Mouse (Mus musculus) embryonic facial prominence, embryonic 15.5 days (tissue): ENCODE results near the gene Cbfa2t3. TPM values are rescaled to one million over a fixed set of nuclear protein-coding genes. Genes with fewer than 3 reads are reported as not detected.

Experiments
- ATAC-seq: fragments of 200-750 bp; cut with Nextera tagmentation; 2 replicates; pipeline ENCODE4 v1.8.0; 2017; ENCODE audit warnings: low read depth, moderate TSS enrichment; ENCODE audit not compliant: insufficient number of reproducible peaks, low FRiP score, low TSS enrichment
- H3K27ac ChIP-seq: fragments of 300-500 bp; sonication (generic); replicated peaks from 2 replicates; pipeline ENCODE4 v1.5.1; 2015; ENCODE audit warnings: mild to moderate bottlenecking, inconsistent platforms
- H3K27me3 ChIP-seq: fragments of 300-500 bp; sonication (generic); 2 replicates; pipeline ENCODE4 v1.6.1; 2015; ENCODE audit warnings: inconsistent platforms
- H3K36me3 ChIP-seq: fragments of 300-500 bp; sonication (generic); 2 replicates; pipeline ENCODE4 v1.6.1; 2015; ENCODE audit warnings: mild to moderate bottlenecking, inconsistent platforms
- H3K4me1 ChIP-seq: fragments of 300-500 bp; sonication (generic); 2 replicates; pipeline ENCODE4 v1.6.1; 2015; ENCODE audit warnings: inconsistent platforms
- H3K4me2 ChIP-seq: fragments of 300-500 bp; sonication (generic); replicated peaks from 2 replicates; pipeline ENCODE4 v1.6.1; 2015; ENCODE audit warnings: mild to moderate bottlenecking, inconsistent platforms
- H3K4me3 ChIP-seq: fragments of 300-500 bp; sonication (generic); replicated peaks from 2 replicates; pipeline ENCODE4 v1.5.1; 2015; ENCODE audit warnings: mild to moderate bottlenecking, inconsistent platforms
- H3K9ac ChIP-seq: fragments of 300-500 bp; sonication (generic); 2 replicates; pipeline ENCODE4 v1.6.1; 2015; ENCODE audit warnings: inconsistent platforms
- H3K9me3 ChIP-seq: fragments of 300-500 bp; sonication (generic); replicated peaks from 2 replicates; pipeline ENCODE4 v1.6.1; 2016; ENCODE audit warnings: inconsistent platforms
- WGBS: fragments of 180-500 bp; shearing (Covaris S2); methylation state at CpG from one replicate; pipeline ENCODE4 v1.1.7; 2015; 5-methylcytosine and 5-hydroxymethylcytosine counted together
- polyA plus RNA-seq: library from polyadenylated mRNA; unstranded; fragments of >200 nt; fragmentation: Nextera tagmentation; extraction: Ambion mirVana; gene quantifications from 2 replicates; pipeline ENCODE4 v1.2.1, GENCODE M21; 2015

Cbfa2t3 gene
- polyA plus RNA-seq, 1 experiment from 2014 or later, result 6.4 TPM

DNA sequence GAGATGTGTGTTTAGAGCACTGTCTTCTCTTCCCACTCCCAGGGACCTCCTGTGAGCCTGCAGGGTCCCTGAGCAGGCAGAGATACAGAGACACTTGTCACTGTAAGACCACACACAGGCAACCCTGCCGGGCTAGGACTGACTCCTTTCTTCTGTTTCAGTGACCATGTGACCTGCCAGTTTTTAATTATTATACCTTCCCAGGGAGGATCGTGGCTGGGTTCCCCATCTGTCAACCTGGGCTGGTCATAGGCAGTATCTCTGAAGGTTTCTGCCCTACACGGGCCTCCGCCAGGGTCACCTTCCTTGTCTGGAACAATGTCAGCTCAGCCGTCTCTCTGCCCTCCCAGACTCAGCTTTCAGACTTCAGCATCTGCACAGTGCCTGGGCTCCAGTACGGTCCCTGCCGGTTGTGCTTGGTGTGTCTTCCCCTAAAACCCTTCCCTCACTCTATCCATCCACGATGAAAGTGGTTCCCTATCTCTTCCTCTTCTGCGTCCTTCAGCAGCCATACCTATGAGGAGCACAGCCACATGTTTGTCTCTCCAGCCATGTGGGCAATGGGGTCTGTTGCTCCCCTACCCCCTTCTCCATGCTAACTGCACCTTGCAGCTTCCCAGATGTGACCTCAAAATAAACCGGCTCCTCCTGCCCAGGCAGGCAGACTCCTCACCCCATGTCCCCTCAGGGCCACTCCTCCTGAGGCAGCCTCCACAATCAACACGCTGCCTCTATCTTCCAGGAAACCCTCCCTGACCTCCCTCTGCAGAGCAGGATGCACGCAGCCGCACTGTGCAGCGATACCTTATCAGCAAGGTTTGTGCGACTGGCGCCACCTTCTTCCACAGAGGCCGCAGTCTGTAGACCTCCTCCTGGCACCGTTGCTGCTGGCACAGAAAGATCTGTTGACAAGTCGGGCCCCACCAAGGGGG, 36.9 kb upstream of the Cbfa2t3 start:
- WGBS, result 49% methylated on average over 19 of the region's 19 CpGs

GRCm38 (mm10) chr8:122735110-122735509, 36.2 kb upstream of the Cbfa2t3 start:
- Histone ChIP-seq H3K36me3 (no peaks in the 10 kb centered on the region), H3K4me3 (no peak overlapping the region)
- WGBS, result 38% methylated on average over 3 of the region's 3 CpGs

More for the DNA sequence above, 36.9 kb upstream of the Cbfa2t3 start:
- Histone ChIP-seq H3K27ac (no peak overlapping the region), H3K4me2 (no peak overlapping the region), H3K27me3 (peaks cover 7% of the 10 kb centered on the region; the same call in 1 of the 2 replicates), H3K4me3 (no peak overlapping the region), H3K9ac (no peak overlapping the region), H3K9me3 (no peaks in the 10 kb centered on the region), H3K4me1 (peaks cover 20% of the 10 kb centered on the region), H3K36me3 (no peaks in the 10 kb centered on the region)
- ATAC-seq, result no peak

DNA sequence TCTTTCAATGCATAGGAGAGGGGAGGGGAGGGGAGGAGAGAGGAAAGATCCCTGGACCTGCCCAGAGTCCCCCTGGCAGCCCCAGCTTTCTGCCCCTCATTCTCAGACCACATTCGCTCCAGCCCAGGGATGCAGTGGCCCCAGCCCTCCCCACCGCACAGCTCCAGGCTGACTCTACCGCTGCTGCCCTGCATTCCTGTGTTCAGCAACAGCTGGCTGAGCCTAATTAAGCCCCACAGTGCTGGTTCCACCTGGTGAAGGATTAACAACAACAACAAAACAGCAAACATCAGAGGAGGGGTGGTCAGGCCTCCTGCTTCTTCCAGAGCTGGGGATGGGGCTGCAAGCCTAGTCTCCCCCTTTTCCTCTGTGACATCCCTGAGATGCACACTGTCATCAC, 29.7 kb upstream of the Cbfa2t3 start:
- H3K9me3 ChIP-seq, result no peaks in the 10 kb centered on the region
- H3K4me2 ChIP-seq, result no peak overlapping the region
- no peak overlapping the region for H3K4me3 ChIP-seq
- H3K9ac ChIP-seq, result no peak overlapping the region
- no peak overlapping the region for H3K27ac ChIP-seq
- no peak for ATAC-seq
- H3K36me3 ChIP-seq, result no peaks in the 10 kb centered on the region
- no peaks in the 10 kb centered on the region for H3K27me3 ChIP-seq
- 11% methylated on average over 3 of the region's 3 CpGs for WGBS
- H3K4me1 ChIP-seq, result 0 out of 2 replicates have a peak, but pooled peaks cover 3% of the 10 kb centered on the region

More at GRCm38 (mm10) chr8:122735110-122735509, 36.2 kb upstream of the Cbfa2t3 start:
- Histone ChIP-seq H3K27me3 (peaks cover 3% of the 10 kb centered on the region; the same call in 1 of the 2 replicates), H3K9ac (no peak overlapping the region), H3K4me2 (no peak overlapping the region), H3K4me1 (peaks cover 20% of the 10 kb centered on the region), H3K27ac (no peak overlapping the region), H3K9me3 (no peaks in the 10 kb centered on the region)
- ATAC-seq, result no peak

- 62% methylated on average over 5 of the region's 5 CpGs for WGBS
- Histone ChIP-seq H3K27me3 (no peaks in the 10 kb centered on the region), H3K9ac (no peak overlapping the region), H3K27ac (no peak overlapping the region), H3K4me2 (no peak overlapping the region), H3K4me1 (0 out of 2 replicates have a peak, but pooled peaks cover 3% of the 10 kb centered on the region), H3K4me3 (no peak overlapping the region), H3K36me3 (no peaks in the 10 kb centered on the region), H3K9me3 (no peaks in the 10 kb centered on the region)
- ATAC-seq, result no peak
Observed at GRCm38 (mm10) chr8:122727412-122727811, 28.5 kb upstream of the Cbfa2t3 start.

- Histone ChIP-seq H3K4me2 (no peak overlapping the region), H3K27me3 (peaks cover 4% of the 10 kb centered on the region; the same call in 1 of the 2 replicates), H3K9ac (no peak overlapping the region), H3K27ac (no peak overlapping the region), H3K4me3 (no peak overlapping the region), H3K36me3 (no peaks in the 10 kb centered on the region), H3K9me3 (no peaks in the 10 kb centered on the region), H3K4me1 (0 out of 2 replicates have a peak, but pooled peaks cover 3% of the 10 kb centered on the region)
- no peak for ATAC-seq
- 60% methylated on average over 2 of the region's 2 CpGs for WGBS
Observed at GRCm38 (mm10) chr8:122726789-122727188, 27.9 kb upstream of the Cbfa2t3 start.

DNA sequence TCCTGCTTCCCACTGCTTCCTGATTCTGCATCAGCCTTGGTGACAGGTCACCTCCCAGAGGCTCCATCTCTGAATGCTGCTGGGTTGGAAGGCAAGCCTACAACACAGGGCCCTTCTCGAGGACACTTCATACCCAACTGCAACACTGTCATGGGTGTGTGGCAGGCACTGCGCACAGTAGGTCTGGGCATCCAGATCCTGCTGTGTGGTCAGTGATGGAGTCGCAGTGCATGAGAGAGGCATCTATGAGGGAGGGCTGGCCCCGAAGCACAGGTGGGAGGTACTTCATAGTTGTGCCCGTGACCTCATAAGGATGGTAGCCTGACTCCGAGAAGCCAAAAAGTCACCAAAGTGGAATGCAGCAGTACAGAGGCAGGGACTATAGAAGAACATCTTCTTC, 26.3 kb upstream of the Cbfa2t3 start:
- Histone ChIP-seq H3K36me3 (no peaks in the 10 kb centered on the region), H3K27ac (no peak overlapping the region), H3K9ac (no peak overlapping the region), H3K4me3 (no peak overlapping the region), H3K4me2 (no peak overlapping the region), H3K4me1 (peaks cover 8% of the 10 kb centered on the region), H3K9me3 (no peaks in the 10 kb centered on the region), H3K27me3 (peaks cover 20% of the 10 kb centered on the region)
- no peak for ATAC-seq
- WGBS, result 88% methylated on average over 6 of the region's 6 CpGs

GRCm38 (mm10) chr8:122720811-122721640, 22.1 kb upstream of the Cbfa2t3 start:
- H3K36me3 ChIP-seq, result no peaks in the 10 kb centered on the region
- ATAC-seq, result no peak
- WGBS, result 62% methylated on average over 14 of the region's 14 CpGs
- H3K4me2 ChIP-seq, result no peak overlapping the region
- no peaks in the 10 kb centered on the region for H3K9me3 ChIP-seq
- no peak overlapping the region for H3K27ac ChIP-seq
- no peak overlapping the region for H3K9ac ChIP-seq
- peaks cover 35% of the 10 kb centered on the region for H3K27me3 ChIP-seq
- H3K4me1 ChIP-seq, result peaks cover 23% of the 10 kb centered on the region
- no peak overlapping the region for H3K4me3 ChIP-seq

- ATAC-seq, result no peak
- Histone ChIP-seq H3K27me3 (peaks cover 35% of the 10 kb centered on the region), H3K4me3 (no peak overlapping the region), H3K4me2 (peak overlapping the region; percentile 15; the same call in 1 of the 2 replicates), H3K36me3 (no peaks in the 10 kb centered on the region), H3K27ac (no peak overlapping the region), H3K9me3 (no peaks in the 10 kb centered on the region), H3K4me1 (peaks cover 25% of the 10 kb centered on the region), H3K9ac (no peak overlapping the region)
- 16% methylated on average over 25 of the region's 25 CpGs for WGBS
Observed at GRCm38 (mm10) chr8:122720070-122720729, 21.3 kb upstream of the Cbfa2t3 start.

DNA sequence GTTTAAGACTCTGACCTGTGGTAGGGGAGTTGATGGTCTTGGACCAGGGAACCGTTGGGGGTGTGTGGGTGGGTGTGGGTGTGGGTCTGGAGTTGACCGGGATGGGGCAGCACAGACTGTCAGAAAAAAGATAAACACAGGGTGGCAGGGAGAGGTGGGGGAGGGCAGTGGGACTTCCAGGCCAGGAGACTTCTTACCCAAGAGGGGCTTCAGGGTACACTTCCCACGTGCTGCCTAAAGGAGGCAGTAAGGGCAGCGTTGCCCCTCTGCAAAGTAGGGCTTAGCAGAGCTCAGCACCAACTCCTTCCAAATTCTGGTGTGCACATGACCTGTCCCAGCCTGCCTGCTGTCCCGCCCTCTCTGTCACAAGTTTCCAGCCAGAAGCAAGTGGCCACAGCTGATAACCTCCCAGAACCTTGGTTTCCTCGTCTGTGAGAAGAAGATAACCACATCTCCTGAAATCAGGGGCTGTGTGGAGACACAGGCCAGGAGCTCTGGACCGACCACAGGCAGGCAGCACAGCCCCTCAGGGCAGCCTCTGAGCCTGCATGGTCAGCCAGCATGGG, 20.7 kb upstream of the Cbfa2t3 start:
- H3K36me3 ChIP-seq, result no peaks in the 10 kb centered on the region
- H3K4me2 ChIP-seq, result no peak overlapping the region
- ATAC-seq, result no peak
- H3K4me1 ChIP-seq, result peaks cover 25% of the 10 kb centered on the region
- H3K27ac ChIP-seq, result no peak overlapping the region
- H3K4me3 ChIP-seq, result no peak overlapping the region
- no peak overlapping the region for H3K9ac ChIP-seq
- no peaks in the 10 kb centered on the region for H3K9me3 ChIP-seq
- H3K27me3 ChIP-seq, result peaks cover 35% of the 10 kb centered on the region
- whole genome bisulfite sequencing, result 28% methylated on average over 7 of the region's 7 CpGs

DNA sequence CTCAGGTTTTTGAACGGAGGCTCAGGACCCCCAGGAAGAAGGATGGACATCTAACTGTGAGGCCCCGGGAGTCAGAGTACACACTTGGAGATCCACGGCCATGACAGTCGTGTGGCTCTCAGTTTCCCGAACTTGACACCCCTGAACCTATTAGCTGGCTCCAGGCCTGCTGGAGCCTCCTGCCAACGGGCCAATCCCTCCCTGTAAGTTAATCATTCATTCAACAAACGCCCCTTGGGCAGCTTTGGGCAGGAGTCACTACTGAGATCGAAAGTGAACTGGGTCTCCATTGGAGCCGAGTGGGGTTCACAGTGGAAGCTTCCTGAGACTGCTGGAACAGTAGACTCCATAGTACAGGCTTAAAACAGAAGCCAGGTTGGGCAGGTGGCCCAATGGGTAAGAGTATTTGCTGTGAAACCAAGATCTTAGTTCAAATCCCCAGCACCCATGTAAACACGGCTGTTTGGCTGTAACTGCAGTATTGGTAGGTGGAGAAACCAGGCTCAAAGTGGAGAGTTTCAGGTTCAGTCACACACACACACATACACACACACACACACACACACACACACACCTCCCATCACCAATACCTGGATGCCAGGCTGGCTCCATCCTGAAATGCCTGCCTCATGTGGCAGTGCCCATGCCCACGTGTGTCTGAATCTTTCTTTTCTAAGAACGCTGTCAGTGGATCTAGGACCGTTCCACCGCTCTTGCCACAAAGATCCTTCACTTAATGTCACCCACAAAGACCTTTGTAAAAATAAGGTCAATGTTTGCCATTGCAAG, 20.0 kb upstream of the Cbfa2t3 start:
- peaks cover 35% of the 10 kb centered on the region for H3K27me3 ChIP-seq
- no peak overlapping the region for H3K27ac ChIP-seq
- no peak overlapping the region for H3K4me2 ChIP-seq
- peaks cover 25% of the 10 kb centered on the region for H3K4me1 ChIP-seq
- no peaks in the 10 kb centered on the region for H3K36me3 ChIP-seq
- WGBS, result 82% methylated on average over 14 of the region's 14 CpGs
- ATAC-seq, result no peak
- H3K9me3 ChIP-seq, result no peaks in the 10 kb centered on the region
- H3K9ac ChIP-seq, result no peak overlapping the region
- no peak overlapping the region for H3K4me3 ChIP-seq
